Mouse (Mus musculus) embryonic facial prominence, embryonic 11.5 days (tissue): Measurements from ENCODE around the gene Panx2. TPM values are rescaled to one million over a fixed set of nuclear protein-coding genes. Genes with fewer than 3 reads are reported as not detected.

Experiments used
- ATAC-seq: fragments of 200-750 bp; cut with Nextera tagmentation; replicated peaks from 2 replicates; pipeline ENCODE4 v1.8.0; 2017; ENCODE audit warnings: low read depth; ENCODE audit not compliant: insufficient number of reproducible peaks, low FRiP score, low TSS enrichment
- DNase-seq: peaks from one replicate; pipeline ENCODE4 v3.0.0-alpha.2; 2015; ENCODE audit warnings: low spot score
- H3K27ac ChIP-seq: fragments of 300-500 bp; sonication (generic); replicated peaks from 2 replicates; pipeline ENCODE4 v1.5.1; 2014; ENCODE audit warnings: mild to moderate bottlenecking, low read depth, low read length, control low read depth
- H3K27me3 ChIP-seq: fragments of 300-500 bp; sonication (generic); 2 replicates; pipeline ENCODE4 v1.6.1; 2014; ENCODE audit warnings: mild to moderate bottlenecking, low read length, moderate library complexity, mixed read lengths; ENCODE audit not compliant: control insufficient read depth, insufficient read depth
- H3K36me3 ChIP-seq: fragments of 300-500 bp; sonication (generic); replicated peaks from 2 replicates; pipeline ENCODE4 v1.6.1; 2014; ENCODE audit warnings: low read depth, mild to moderate bottlenecking, low read length, moderate library complexity, mixed read lengths; ENCODE audit not compliant: control insufficient read depth, insufficient read depth
- H3K4me1 ChIP-seq: fragments of 300-500 bp; sonication (generic); 2 replicates; pipeline ENCODE4 v1.6.1; 2014; ENCODE audit warnings: low read length, mixed read lengths; ENCODE audit not compliant: control insufficient read depth, insufficient read depth
- H3K4me2 ChIP-seq: fragments of 300-500 bp; sonication (generic); 2 replicates; pipeline ENCODE4 v1.6.1; 2014; ENCODE audit warnings: low read depth, mild to moderate bottlenecking, control low read depth, low read length, moderate library complexity
- H3K4me3 ChIP-seq: fragments of 300-500 bp; sonication (generic); 2 replicates; pipeline ENCODE4 v1.5.1; 2014; ENCODE audit warnings: low read depth, low read length, control low read depth
- H3K9ac ChIP-seq: fragments of 300-500 bp; sonication (generic); replicated peaks from 2 replicates; pipeline ENCODE4 v1.6.1; 2014; ENCODE audit warnings: mild to moderate bottlenecking, control low read depth, low read length
- H3K9me3 ChIP-seq: fragments of 300-500 bp; sonication (generic); replicated peaks from 2 replicates; pipeline ENCODE4 v1.6.1; 2016; ENCODE audit warnings: mild to moderate bottlenecking, low read length, inconsistent platforms, mixed read lengths; ENCODE audit not compliant: control insufficient read depth
- WGBS: fragments of 180-500 bp; shearing (Covaris S2); extraction: QIAGEN DNeasy Blood & Tissue Kit; methylation state at CpG from one replicate; pipeline ENCODE4 v1.1.7; 2014; 5-methylcytosine and 5-hydroxymethylcytosine counted together
- polyA plus RNA-seq: library from polyadenylated mRNA; unstranded; fragments of >200 nt; fragmentation: Nextera tagmentation; extraction: Ambion mirVana; gene quantifications from 2 replicates; pipeline ENCODE4 v1.2.1, GENCODE M21; 2014

Panx2 gene
- polyA plus RNA-seq, 1 experiment from 2014 or later: 0.24 TPM

DNA sequence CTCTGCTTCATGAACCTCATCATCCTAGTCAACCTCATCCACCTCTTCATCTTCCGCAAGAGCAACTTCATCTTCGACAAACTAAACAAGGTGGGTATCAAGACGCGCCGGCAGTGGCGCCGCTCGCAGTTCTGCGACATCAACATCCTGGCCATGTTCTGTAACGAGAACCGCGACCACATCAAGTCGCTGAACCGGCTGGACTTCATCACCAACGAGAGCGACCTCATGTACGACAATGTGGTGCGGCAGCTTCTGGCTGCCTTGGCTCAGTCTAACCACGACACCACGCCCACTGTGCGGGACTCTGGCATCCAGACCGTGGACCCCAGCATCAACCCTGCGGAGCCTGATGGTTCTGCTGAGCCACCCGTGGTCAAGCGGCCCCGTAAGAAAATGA lies 8.7 kb downstream of the Panx2 start:
- no peak for ATAC-seq
- Histone ChIP-seq H3K27me3 (peaks cover 26% of the 10 kb centered on the region), H3K4me3 (no peak overlapping the region), H3K4me1 (no peaks in the 10 kb centered on the region), H3K9me3 (no peaks in the 10 kb centered on the region), H3K4me2 (no peak overlapping the region), H3K9ac (no peak overlapping the region), H3K27ac (no peak overlapping the region), H3K36me3 (no peaks in the 10 kb centered on the region)
- no peak for DNase-seq
- WGBS: 27% methylated on average over 26 of the region's 26 CpGs

DNA sequence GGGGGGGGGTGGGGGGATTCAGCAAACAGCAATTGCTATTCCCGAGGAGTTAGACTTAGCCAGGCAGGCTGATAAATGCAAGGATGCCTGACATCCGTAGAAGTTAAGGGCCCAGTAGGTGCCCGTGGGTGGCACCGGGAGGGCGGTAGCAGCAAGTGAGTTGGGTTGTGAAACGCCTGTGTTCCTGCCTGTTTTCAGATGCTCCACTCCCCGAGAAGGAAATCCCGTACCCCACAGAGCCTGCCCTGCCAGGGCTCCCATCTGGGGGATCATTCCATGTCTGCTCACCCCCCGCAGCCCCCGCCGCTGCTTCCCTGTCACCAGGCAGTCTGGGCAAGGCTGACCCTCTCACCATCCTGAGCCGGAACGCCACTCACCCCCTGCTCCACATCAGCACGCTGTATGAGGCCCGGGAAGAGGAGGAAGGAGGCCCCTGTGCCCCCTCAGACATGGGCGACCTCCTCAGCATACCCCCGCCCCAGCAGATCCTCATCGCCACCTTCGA lies 9.9 kb downstream of the Panx2 start:
- Histone ChIP-seq H3K9ac (no peak overlapping the region), H3K4me2 (no peak overlapping the region), H3K4me1 (no peaks in the 10 kb centered on the region), H3K27ac (no peak overlapping the region), H3K27me3 (peaks cover 26% of the 10 kb centered on the region), H3K36me3 (no peaks in the 10 kb centered on the region), H3K9me3 (no peaks in the 10 kb centered on the region), H3K4me3 (no peak overlapping the region)
- 81% methylated on average over 19 of the region's 19 CpGs for WGBS
- DNase-seq: no peak
- ATAC-seq: no peak

DNA sequence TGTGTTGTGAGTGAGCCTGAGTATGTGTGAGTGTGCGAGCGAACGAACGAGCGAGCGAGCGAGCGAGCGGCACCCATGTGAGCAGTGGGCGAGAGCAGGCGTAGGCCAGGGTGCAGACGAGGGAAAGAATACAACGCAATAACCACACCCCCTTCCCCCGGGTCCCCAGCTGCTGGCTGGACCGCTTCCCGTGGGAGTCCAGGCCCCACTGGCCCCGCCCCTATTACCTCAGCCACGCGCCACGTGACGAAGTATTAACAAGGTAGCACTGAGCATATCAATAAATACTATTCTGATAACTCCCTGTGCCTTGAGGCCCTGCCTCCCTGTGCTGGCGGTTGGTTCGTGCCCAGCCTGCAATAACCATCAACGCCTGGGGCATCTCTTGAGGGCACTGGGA lies 11.1 kb downstream of the Panx2 start:
- H3K9ac ChIP-seq: no peak overlapping the region
- no peaks in the 10 kb centered on the region for H3K9me3 ChIP-seq
- no peak for DNase-seq
- peaks cover 7% of the 10 kb centered on the region for H3K4me1 ChIP-seq
- H3K4me2 ChIP-seq: no peak overlapping the region
- no peak for ATAC-seq
- H3K27me3 ChIP-seq: peaks cover 26% of the 10 kb centered on the region
- H3K4me3 ChIP-seq: no peak overlapping the region
- H3K36me3 ChIP-seq: no peaks in the 10 kb centered on the region
- H3K27ac ChIP-seq: no peak overlapping the region
- WGBS: 74% methylated on average over 24 of the region's 24 CpGs

DNA sequence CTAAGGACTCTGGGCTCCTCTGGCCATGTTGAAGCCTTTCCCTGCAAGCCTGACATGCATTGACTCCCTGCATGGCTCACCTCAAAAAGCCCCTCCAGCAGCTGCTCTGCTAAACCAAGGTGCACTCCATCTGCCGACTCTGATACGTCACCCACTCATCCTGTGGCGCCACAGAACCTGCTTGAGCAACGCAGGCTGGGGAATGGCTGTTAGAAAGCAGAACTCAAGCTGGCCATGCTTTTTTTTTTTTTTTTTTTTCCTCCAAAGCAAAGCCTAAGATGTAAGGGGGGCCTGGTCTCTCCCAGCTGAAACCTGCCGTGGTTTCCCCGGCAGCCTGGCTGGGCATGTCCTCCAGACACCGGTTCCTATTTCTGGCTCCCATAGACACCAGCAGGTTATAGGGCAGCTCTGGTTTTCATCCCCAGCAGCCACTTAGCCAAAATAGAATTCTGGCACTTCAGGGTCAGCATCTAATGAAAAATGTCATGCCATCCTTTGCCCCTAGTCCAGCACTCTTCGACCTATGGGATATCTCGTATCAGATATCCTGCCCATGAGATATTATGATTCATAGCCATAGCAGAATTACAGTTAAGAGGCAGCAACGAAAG lies 14.6 kb downstream of the Panx2 start:
- Histone ChIP-seq H3K9ac (no peak overlapping the region), H3K4me2 (no peak overlapping the region), H3K27me3 (no peaks in the 10 kb centered on the region; the same call in 1 of the 2 replicates), H3K27ac (no peak overlapping the region), H3K4me1 (peaks cover 7% of the 10 kb centered on the region), H3K4me3 (no peak overlapping the region), H3K36me3 (no peaks in the 10 kb centered on the region), H3K9me3 (no peaks in the 10 kb centered on the region)
- 78% methylated on average over 10 of the region's 10 CpGs for WGBS
- no peak for DNase-seq
- no peak for ATAC-seq

DNA sequence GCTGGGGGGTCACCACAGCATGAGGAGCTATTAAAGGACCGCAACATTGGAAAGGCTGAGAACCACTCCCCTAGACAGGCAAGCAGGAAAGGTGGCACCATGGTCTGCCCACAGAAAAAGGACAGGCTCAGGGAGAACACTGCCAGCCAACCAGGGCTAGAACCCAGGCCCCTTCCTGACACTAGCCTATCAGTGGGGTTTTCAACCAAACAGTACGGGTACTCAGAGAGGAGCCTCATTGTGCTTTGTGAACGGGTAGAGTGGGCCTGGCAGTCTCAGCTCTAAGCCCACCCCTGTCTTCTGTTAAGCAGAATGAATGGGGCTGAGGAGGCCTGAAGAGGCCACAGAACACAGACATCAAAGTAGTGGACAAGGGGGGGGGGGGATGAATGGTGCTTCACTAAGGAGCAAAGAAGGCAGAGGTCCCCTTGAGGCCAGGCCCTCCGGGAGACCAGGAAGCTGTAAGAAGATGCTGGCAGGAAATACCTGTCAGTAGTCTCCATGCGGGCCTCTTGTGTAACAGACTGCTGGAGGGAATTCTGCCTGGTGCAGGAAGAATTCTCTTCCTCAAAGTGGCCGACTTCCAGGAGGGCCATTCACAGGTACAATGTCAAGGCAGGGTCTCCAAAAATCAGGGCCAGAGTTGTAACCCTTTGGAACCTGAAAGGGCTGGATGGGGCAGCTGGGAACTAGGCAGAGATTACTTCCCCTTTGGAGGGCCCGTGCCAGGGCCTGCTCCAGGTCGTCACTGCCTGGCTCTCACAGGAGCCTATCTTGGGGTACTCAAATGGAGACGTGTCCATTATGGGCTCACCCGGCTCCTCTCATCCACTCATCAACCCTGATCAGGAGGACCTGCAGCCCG lies 15.3 kb downstream of the Panx2 start, which contains the start of gene Trabd:
Gene Trabd (plus strand): TSS at position 512 of the 865 bp plus-strand sequence.
- no peak; the same call in none of the 2 replicates for ATAC-seq
- Histone ChIP-seq H3K4me1 (peaks cover 7% of the 10 kb centered on the region), H3K4me2 (peak within 1 kb of the TSS; percentile 89), H3K27ac (peak within 1 kb of the TSS; percentile 56), H3K9ac (peak within 1 kb of the TSS; percentile 86), H3K36me3 (no peaks in the 10 kb centered on the region), H3K9me3 (no peaks in the 10 kb centered on the region), H3K4me3 (peak within 1 kb of the TSS; percentile 86), H3K27me3 (no peaks in the 10 kb centered on the region; the same call in 1 of the 2 replicates)
- WGBS: 19% methylated on average over 11 of the region's 11 CpGs
- DNase-seq: no peak

DNA sequence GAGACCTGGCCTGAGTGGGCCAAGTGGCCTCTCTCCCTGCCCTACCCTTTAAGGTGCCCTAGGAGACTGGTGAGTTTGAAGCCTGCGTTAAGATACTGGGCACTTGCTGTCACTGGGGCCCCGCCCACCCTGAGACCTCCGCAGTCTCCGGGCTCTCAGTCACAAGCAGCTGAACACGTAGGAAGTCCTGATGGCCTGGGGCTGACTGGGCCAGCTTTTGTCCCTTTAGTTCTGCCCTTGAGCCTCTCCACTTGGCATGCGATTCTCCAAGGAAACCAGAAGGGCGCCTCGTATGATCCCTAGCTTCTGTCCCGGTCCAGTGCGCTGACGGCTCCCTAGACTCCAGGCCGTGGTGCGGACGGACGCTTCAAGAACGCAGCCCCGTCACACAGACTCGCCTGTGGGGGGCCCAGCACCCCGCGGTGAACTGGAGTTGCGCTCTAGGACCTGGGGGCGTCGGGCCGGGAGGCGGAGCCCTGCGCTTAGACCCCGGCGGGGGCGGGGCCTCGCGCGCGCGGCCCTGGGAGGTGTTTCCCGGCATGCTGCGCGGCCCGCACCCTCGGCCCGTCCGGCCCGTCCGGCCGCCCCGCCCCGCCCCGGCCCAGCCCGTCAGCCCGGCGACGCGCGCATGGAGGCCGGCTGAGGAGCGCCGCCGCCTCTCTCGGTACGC lies 16.1 kb downstream of the Panx2 start:
- peak overlapping the region; percentile 86 for H3K4me3 ChIP-seq
- H3K4me2 ChIP-seq: peak overlapping the region; percentile 89
- peak overlapping the region; percentile 86 for H3K9ac ChIP-seq
- H3K4me1 ChIP-seq: peaks cover 7% of the 10 kb centered on the region
- no peaks in the 10 kb centered on the region for H3K27me3 ChIP-seq
- H3K9me3 ChIP-seq: no peaks in the 10 kb centered on the region
- DNase-seq: peak; percentile 95
- WGBS: under 1% methylated on average over 48 of the region's 59 CpGs
- H3K27ac ChIP-seq: peak overlapping the region; percentile 56
- no peaks in the 10 kb centered on the region for H3K36me3 ChIP-seq
- peak; percentile 86 for ATAC-seq

DNA sequence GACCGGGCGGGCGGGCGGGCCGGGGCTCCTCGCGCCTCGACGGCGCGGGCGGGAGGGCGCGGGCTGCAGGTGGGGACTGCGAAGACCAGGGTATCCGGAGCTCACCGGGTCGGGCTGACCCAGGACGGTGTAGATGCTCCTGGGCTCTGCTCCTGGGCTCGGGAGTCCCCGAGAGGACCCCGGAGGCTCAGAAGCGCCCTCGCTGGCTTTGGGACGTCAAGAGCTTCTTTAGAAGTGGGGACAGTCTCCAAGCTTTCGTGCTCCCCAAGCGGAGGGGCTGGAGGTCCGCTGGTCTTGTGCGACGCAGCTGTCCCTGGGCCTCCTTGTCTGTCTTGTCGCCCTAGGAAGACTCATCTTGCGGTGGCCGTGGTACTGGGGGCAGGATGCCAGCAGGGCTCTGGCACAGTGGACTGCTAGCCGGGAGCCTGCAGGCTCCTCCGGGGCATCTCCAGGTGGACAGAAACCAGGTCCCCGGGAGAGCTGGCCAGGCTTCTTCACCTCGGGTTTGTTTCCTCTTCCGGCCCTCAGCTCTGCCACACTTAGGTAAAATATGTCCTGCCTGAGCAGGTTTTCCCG lies 16.7 kb downstream of the Panx2 start:
- ATAC-seq: peak; percentile 53; the same call in 1 of the 2 replicates
- H3K27ac ChIP-seq: peak overlapping the region; percentile 56

More for the DNA sequence above, 16.7 kb downstream of the Panx2 start:
- peak; percentile 40 for DNase-seq
- Histone ChIP-seq H3K36me3 (no peaks in the 10 kb centered on the region), H3K4me1 (peaks cover 7% of the 10 kb centered on the region), H3K4me3 (peak overlapping the region; percentile 86), H3K9ac (peak overlapping the region; percentile 86), H3K4me2 (peak overlapping the region; percentile 89), H3K9me3 (no peaks in the 10 kb centered on the region), H3K27me3 (no peaks in the 10 kb centered on the region)
- 0% methylated on average over 34 of the region's 39 CpGs for WGBS
